Mouse (Mus musculus) CH12.LX (cell line): ENCODE results near the gene Olfr434. TPM values are rescaled to one million over a fixed set of nuclear protein-coding genes. Genes with fewer than 3 reads are reported as not detected.

Experiments
- DNase-seq: peaks from one replicate; pipeline ENCODE4 v3.0.0-alpha.2; 2013; ENCODE audit errors: extremely low read depth
- H3K27ac ChIP-seq: 2 replicates; pipeline ENCODE4 v1.5.1; 2012; ENCODE audit warnings: low read depth, mild to moderate bottlenecking, control low read depth, moderate library complexity; ENCODE audit not compliant: insufficient read depth
- H3K27me3 ChIP-seq: replicated peaks from 2 replicates; pipeline ENCODE3; 2012; ENCODE audit warnings: inconsistent platforms
- H3K36me3 ChIP-seq, 2 experiments: replicated peaks in 1 of 2; 2 replicates each; pipeline versions ENCODE3 to v1.6.1; 2012; ENCODE audit warnings: inconsistent platforms in 1 of 2, low read length in 1 of 2, mild to moderate bottlenecking in 1 of 2, mixed read lengths in 1 of 2, moderate library complexity in 1 of 2; ENCODE audit not compliant: control insufficient read depth in 1 of 2, insufficient read depth in 1 of 2
- H3K4me1 ChIP-seq, 2 experiments: 2 replicates each; pipeline ENCODE4 v1.6.1; 2012; ENCODE audit warnings: inconsistent platforms in 1 of 2, moderate library complexity in 1 of 2; ENCODE audit not compliant: insufficient read depth in 2 of 2, control insufficient read depth in 1 of 2
- H3K4me2 ChIP-seq: 2 replicates; pipeline ENCODE4 v1.6.1; 2012; ENCODE audit warnings: low read depth, mild to moderate bottlenecking, control low read depth; ENCODE audit not compliant: poor library complexity, insufficient read depth, severe bottlenecking
- H3K4me3 ChIP-seq, 3 experiments: fragments of 150-350 bp in 1 of 3; sonication (generic) in 1 of 3; replicated peaks in 1 of 3; 2 replicates each; pipeline versions ENCODE3 to v1.5.1; 2011 to 2012; ENCODE audit warnings: low read depth in 2 of 3, low read length in 2 of 3, mild to moderate bottlenecking in 2 of 3, moderate library complexity in 2 of 3, control low read depth in 1 of 3, improper control_type of control experiment in 1 of 3, inconsistent platforms in 1 of 3, mixed read lengths in 1 of 3; ENCODE audit not compliant: poor library complexity in 1 of 3
- H3K79me2 ChIP-seq: replicated peaks from 2 replicates; pipeline ENCODE4 v1.6.1; 2012; ENCODE audit warnings: mild to moderate bottlenecking, moderate library complexity; ENCODE audit not compliant: control insufficient read depth, poor library complexity, insufficient read depth, severe bottlenecking; ENCODE audit errors: extremely low read depth
- H3K9ac ChIP-seq: 2 replicates; pipeline ENCODE4 v1.6.1; 2012; ENCODE audit warnings: low read depth, mild to moderate bottlenecking, control low read depth, moderate library complexity; ENCODE audit not compliant: insufficient read depth
- H3K9me3 ChIP-seq: replicated peaks from 2 replicates; pipeline ENCODE3; 2012; ENCODE audit warnings: low read length, inconsistent platforms, mixed read lengths
- BHLHE40 ChIP-seq: IDR thresholded peaks from 2 replicates; pipeline ENCODE4 v1.6.1; 2011; ENCODE audit warnings: mild to moderate bottlenecking, low read depth, low read length, improper control_type of control experiment
- CHD2 ChIP-seq: IDR thresholded peaks from 2 replicates; pipeline ENCODE4 v1.6.1; 2011; ENCODE audit warnings: low read length, improper control_type of control experiment
- CTCF ChIP-seq, 2 experiments: IDR thresholded peaks in 1 of 2; conservative IDR thresholded peaks in 1 of 2; 2 replicates each; pipeline ENCODE4 v1.5.1; 2011 to 2012; ENCODE audit warnings: low read depth in 2 of 2, low read length in 2 of 2, improper control_type of control experiment in 1 of 2, inconsistent platforms in 1 of 2, mild to moderate bottlenecking in 1 of 2, moderate library complexity in 1 of 2
- E2F4 ChIP-seq: IDR thresholded peaks from 2 replicates; pipeline ENCODE4 v1.6.1; 2011; ENCODE audit warnings: low read depth, low read length, improper control_type of control experiment; ENCODE audit not compliant: insufficient replicate concordance
- ELF1 ChIP-seq: IDR thresholded peaks from 2 replicates; pipeline ENCODE4 v1.6.1; 2014; ENCODE audit warnings: low read depth, mild to moderate bottlenecking, inconsistent platforms, low read length, improper control_type of control experiment
- HCFC1 ChIP-seq: IDR thresholded peaks from 2 replicates; pipeline ENCODE4 v1.6.1; 2012; ENCODE audit warnings: low read depth, mild to moderate bottlenecking, inconsistent platforms, low read length, improper control_type of control experiment
- IRF4 ChIP-seq: IDR thresholded peaks from 2 replicates; pipeline ENCODE4 v1.6.1; 2014; ENCODE audit warnings: low read depth, mild to moderate bottlenecking, inconsistent platforms, low read length, improper control_type of control experiment
- JUN ChIP-seq: IDR thresholded peaks from 2 replicates; pipeline ENCODE4 v1.6.1; 2011; ENCODE audit warnings: low read depth, mild to moderate bottlenecking, low read length, improper control_type of control experiment, moderate library complexity; ENCODE audit not compliant: insufficient read depth
- JUND ChIP-seq: conservative IDR thresholded peaks from 2 replicates; pipeline ENCODE4 v1.6.1; 2011; ENCODE audit warnings: low read depth, low read length, improper control_type of control experiment
- KAT2A ChIP-seq: IDR thresholded peaks from 2 replicates; pipeline ENCODE4 v1.6.1; 2012; ENCODE audit warnings: low read length, improper control_type of control experiment, inconsistent platforms; ENCODE audit not compliant: insufficient replicate concordance
- MAFK ChIP-seq: IDR thresholded peaks from 2 replicates; pipeline ENCODE4 v1.6.1; 2011; ENCODE audit warnings: low read length, improper control_type of control experiment; ENCODE audit not compliant: insufficient replicate concordance
- MAZ ChIP-seq: IDR thresholded peaks from 2 replicates; pipeline ENCODE4 v1.6.1; 2012; ENCODE audit warnings: low read depth, mild to moderate bottlenecking, inconsistent platforms, low read length, improper control_type of control experiment, moderate library complexity
- MYC ChIP-seq: IDR thresholded peaks from 2 replicates; pipeline ENCODE4 v1.6.1; 2011; ENCODE audit warnings: low read depth, mild to moderate bottlenecking, improper control_type of control experiment, low read length
- NELFE ChIP-seq: IDR thresholded peaks from 2 replicates; pipeline ENCODE4 v1.6.1; 2011; ENCODE audit warnings: low read depth, low read length, improper control_type of control experiment
- NRF1 ChIP-seq: IDR thresholded peaks from 2 replicates; pipeline ENCODE4 v1.6.1; 2014; ENCODE audit warnings: low read depth, mild to moderate bottlenecking, inconsistent platforms, low read length, improper control_type of control experiment, moderate library complexity
- PAX5 ChIP-seq: IDR thresholded peaks from 2 replicates; pipeline ENCODE4 v1.6.1; 2012; ENCODE audit warnings: low read length, inconsistent platforms, mixed read lengths
- POLR2AphosphoS2 ChIP-seq: IDR thresholded peaks from 2 replicates; pipeline ENCODE4 v1.6.1; 2011; ENCODE audit warnings: low read depth, low read length, improper control_type of control experiment
- RCOR1 ChIP-seq: conservative IDR thresholded peaks from 2 replicates; pipeline ENCODE4 v1.6.1; 2012; ENCODE audit warnings: low read depth, mild to moderate bottlenecking, inconsistent platforms, low read length, improper control_type of control experiment
- SIN3A ChIP-seq: IDR thresholded peaks from 2 replicates; pipeline ENCODE4 v1.6.1; 2012; ENCODE audit warnings: low read length, improper control_type of control experiment, inconsistent platforms
- TCF12 ChIP-seq: IDR thresholded peaks from 2 replicates; pipeline ENCODE4 v1.6.1; 2014; ENCODE audit warnings: low read depth, mild to moderate bottlenecking, inconsistent platforms, low read length, improper control_type of control experiment
- UBTF ChIP-seq: IDR thresholded peaks from 2 replicates; pipeline ENCODE4 v1.6.1; 2012; ENCODE audit warnings: low read depth, mild to moderate bottlenecking, inconsistent platforms, low read length, improper control_type of control experiment, moderate library complexity
- USF2 ChIP-seq: conservative IDR thresholded peaks from 2 replicates; pipeline ENCODE4 v1.6.1; 2011; ENCODE audit warnings: low read depth, low read length, improper control_type of control experiment
- ZC3H11A ChIP-seq: IDR thresholded peaks from 2 replicates; pipeline ENCODE4 v1.6.1; 2012; ENCODE audit warnings: low read depth, mild to moderate bottlenecking, inconsistent platforms, low read length, improper control_type of control experiment
- ZNF384 ChIP-seq: IDR thresholded peaks from 2 replicates; pipeline ENCODE4 v1.6.1; 2012; ENCODE audit warnings: low read depth, low read length, improper control_type of control experiment, inconsistent platforms
- dilution Hi-C: fragments of 300-500 bp; cut with MboI; formaldehyde crosslinking; loops from 2 replicates; pipeline ENCODE4 v1.14.3; 2020; ENCODE audit warnings: low sequenced_read_pairs; ENCODE audit not compliant: extremely low pct_unique_long_range_greater_than_20kb, extremely low pct_ligation_motif_present
- in situ Hi-C: fragments of 300-500 bp; cut with MboI; formaldehyde crosslinking; loops from 3 replicates; pipeline ENCODE4 v1.14.3; 2019; ENCODE audit warnings: low sequenced_read_pairs, low pct_ligation_motif_present, low pct_unique_long_range_greater_than_20kb, mixed read lengths
- polyA plus RNA-seq: library from polyadenylated mRNA; unstranded; fragments of >175 nt; gene quantifications from 2 replicates; pipeline ENCODE4 v1.2.1, GENCODE M21; 2012; ENCODE audit warnings: low read depth; ENCODE audit not compliant: insufficient read length
- total RNA-seq, 2 experiments: library from RNA; depleted of rRNA; stranded (reverse); fragments of 300-350 nt in 1 of 2; fragments of >200 nt in 1 of 2; gene quantifications; 2 replicates each; pipeline ENCODE4 v1.2.3; 2012 to 2014

Gene Olfr434
- total and polyA plus RNA-seq, 3 experiments, result not detected

DNA sequence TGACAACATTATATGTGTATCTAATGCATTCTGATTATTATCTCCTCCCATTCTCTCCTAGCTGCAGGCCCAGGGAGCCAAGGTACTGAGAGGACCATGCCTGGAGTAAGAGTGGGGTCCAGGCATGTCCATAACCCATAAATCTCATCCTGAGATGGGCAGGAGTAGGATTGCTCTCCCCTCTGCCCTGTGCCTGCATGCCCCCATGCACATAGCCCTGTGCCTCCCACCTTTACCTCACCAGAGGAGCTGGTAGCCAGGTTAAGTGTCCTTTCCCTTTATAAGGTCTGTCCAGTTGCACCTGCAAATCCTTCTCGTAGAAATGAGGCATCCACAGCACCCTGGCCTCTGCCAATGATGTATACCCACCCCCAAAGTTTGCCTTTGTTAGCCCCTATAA, 34.7 kb upstream of the Olfr434 start:
- H3K9ac ChIP-seq, result no peak overlapping the region
- DNase-seq, result no peak
- no peaks in the 10 kb centered on the region for H3K79me2 ChIP-seq
- dilution Hi-C loops (no loop called here), in situ Hi-C loops (no loop called here)
- no peaks in the 10 kb centered on the region for H3K9me3 ChIP-seq
- no peaks in the 10 kb centered on the region for H3K36me3 ChIP-seq
- no peak overlapping the region for H3K4me2 ChIP-seq
- H3K4me3 ChIP-seq, result no peak overlapping the region
- no peaks in the 10 kb centered on the region for H3K27me3 ChIP-seq
- H3K4me1 ChIP-seq, result no peaks in the 10 kb centered on the region
- TF ChIP-seq CHD2, result no peak
- TF ChIP-seq RCOR1, result no peak
- no peak for TF ChIP-seq IRF4
- TF ChIP-seq TCF12, result no peak
- TF ChIP-seq ZC3H11A, result no peak
- no peak for TF ChIP-seq MAFK
- no peak for TF ChIP-seq POLR2AphosphoS2
- no peak for TF ChIP-seq UBTF
- no peak for TF ChIP-seq HCFC1
- H3K27ac ChIP-seq, result no peak overlapping the region

DNA sequence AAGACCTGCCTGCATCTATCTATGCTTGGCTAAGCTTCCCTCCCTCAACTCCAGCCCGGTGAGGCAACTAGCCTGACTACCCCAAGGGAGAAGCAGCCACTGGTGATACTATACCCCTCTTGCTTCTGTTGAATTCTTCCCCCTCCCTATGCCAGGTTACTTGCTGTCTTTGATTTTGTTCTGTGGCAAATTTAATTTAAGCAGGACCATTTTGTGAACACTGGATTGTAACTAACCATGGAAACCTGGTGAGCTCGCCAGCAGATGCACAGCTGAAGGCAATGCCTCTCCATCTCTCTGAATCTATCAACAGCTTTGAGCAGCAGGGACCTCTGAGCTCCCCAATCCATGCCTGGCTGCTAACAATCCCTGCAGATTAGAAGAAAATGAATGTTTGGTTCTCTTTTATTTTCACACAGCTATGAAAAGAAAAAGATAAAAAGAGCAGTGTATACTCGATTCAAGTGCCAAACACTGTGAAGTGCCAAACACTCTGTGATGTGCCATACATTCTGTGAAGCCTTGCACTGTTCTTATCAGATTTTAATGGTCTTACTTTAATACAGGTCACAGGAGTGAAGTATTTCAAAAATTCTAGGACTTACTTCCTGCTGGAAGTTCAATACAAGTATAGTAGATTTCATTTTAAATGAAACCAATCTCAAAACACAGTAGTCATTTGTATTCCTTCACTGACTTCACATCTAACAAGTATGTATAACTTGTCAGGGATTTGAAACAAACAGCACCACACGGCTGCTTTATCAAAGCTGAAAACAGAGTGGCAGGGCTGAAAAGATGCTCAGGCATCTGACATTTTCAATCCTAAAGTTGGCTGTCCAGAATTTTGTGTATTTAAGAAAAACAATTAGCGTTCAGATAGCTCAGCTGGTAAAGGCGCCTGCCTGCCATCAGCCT, 34.0 kb upstream of the Olfr434 start:
- no peak overlapping the region for H3K27ac ChIP-seq
- H3K36me3 ChIP-seq, result no peaks in the 10 kb centered on the region
- DNase-seq, result no peak
- dilution Hi-C loops, result no loop called here
- in situ Hi-C loops, result no loop called here
- no peaks in the 10 kb centered on the region for H3K27me3 ChIP-seq
- H3K4me1 ChIP-seq, result no peaks in the 10 kb centered on the region
- no peak for TF ChIP-seq JUN
- no peak for TF ChIP-seq MAZ
- TF ChIP-seq JUND, result no peak
- TF ChIP-seq CTCF (conservative IDR thresholded peaks at IDR 0.05 in 1 of 2, IDR thresholded peaks at IDR 0.05 in 1 of 2; ENCODE audit: low read depth in 2 of 2, low read length in 2 of 2), result no peak
- TF ChIP-seq ZNF384, result no peak
- TF ChIP-seq KAT2A, result no peak
- TF ChIP-seq IRF4, result no peak
- TF ChIP-seq NRF1, result no peak
- no peak for TF ChIP-seq NELFE
- no peak for TF ChIP-seq CHD2
- no peak for TF ChIP-seq BHLHE40
- no peak for TF ChIP-seq MYC
- no peak for TF ChIP-seq PAX5
- no peak for TF ChIP-seq MAFK
- TF ChIP-seq RCOR1, result no peak
- TF ChIP-seq SIN3A, result no peak
- no peak for TF ChIP-seq ZC3H11A
- TF ChIP-seq USF2, result no peak
- TF ChIP-seq E2F4, result no peak
- TF ChIP-seq ELF1, result no peak
- H3K4me2 ChIP-seq, result no peak overlapping the region
- H3K9ac ChIP-seq, result no peak overlapping the region
- H3K9me3 ChIP-seq, result no peaks in the 10 kb centered on the region
- H3K79me2 ChIP-seq, result no peaks in the 10 kb centered on the region
- no peak overlapping the region for H3K4me3 ChIP-seq
